ENCODE assay signal across 24 mouse cellular contexts in the genomic region with DNA sequence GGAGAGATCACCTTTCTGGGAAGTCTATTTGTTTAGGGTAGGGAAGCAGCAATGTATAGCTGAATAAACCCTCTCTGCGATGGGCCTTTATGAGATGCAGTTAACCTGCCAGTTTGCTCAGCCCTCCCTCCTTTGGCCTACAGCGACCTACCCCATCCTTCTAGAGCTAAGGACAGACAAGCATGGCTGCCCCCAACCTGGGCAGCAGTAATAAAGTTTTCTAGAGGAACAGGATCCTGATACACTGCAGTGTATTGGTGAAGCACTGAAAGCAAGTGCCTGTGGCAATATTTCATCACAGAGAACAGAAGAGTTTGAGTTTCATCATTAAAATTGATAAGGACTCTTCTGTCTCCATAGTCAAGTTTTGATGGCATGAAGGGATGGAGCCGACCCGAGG.
A peak's percentile ranks its signal among the peaks of the same experiment; 100 is the strongest.
DNase-seq lines count a peak whose midpoint lies in the region; ATAC-seq and TF ChIP-seq lines count a peak whose summit lies in the region.
"Had no signal": no experiment of that assay in that cellular context is flagged by ENCODE, and none has a peak within 500 bp of the region (broad histone marks: within the 10 kb centered on the region; RNA-seq: fewer than 3 reads in every experiment).

No protein-coding gene starts in this region.

- TF ChIP-seq POLR2A in heart, adult 2 months (IDR thresholded peaks at IDR 0.05; ENCODE audit: insufficient read depth, low read depth, low read length), result no peak

- H3K4me3 ChIP-seq in heart, adult 2 months, result no peak overlapping the region
- no peak overlapping the region for H3K4me3 ChIP-seq in kidney, embryonic 15.5 days (replicated peaks)
- no peak overlapping the region for H3K4me3 ChIP-seq in midbrain, embryonic 11.5 days (ENCODE audit: low read depth, low read length)
- no peak overlapping the region for H3K4me3 ChIP-seq in midbrain, embryonic 10.5 days
- H3K4me3 ChIP-seq: embryonic facial prominence, embryonic 10.5 days; embryonic facial prominence, embryonic 12.5 days; forebrain, embryonic 13.5 days; forebrain, embryonic 15.5 days had no signal

- H3K27ac ChIP-seq in heart, adult 2 months, result no peak overlapping the region
- H3K27ac ChIP-seq in kidney, embryonic 15.5 days, result no peak overlapping the region
- no peak overlapping the region for H3K27ac ChIP-seq in midbrain, embryonic 11.5 days (ENCODE audit: low read depth, low read length)
- H3K27ac ChIP-seq in midbrain, embryonic 10.5 days (replicated peaks), result no peak overlapping the region
- H3K27ac ChIP-seq: embryonic facial prominence, embryonic 10.5 days; embryonic facial prominence, embryonic 12.5 days; forebrain, embryonic 13.5 days; forebrain, embryonic 15.5 days had no signal

- H3K9me3 ChIP-seq in kidney, embryonic 15.5 days (replicated peaks), result no peaks in the 10 kb centered on the region
- H3K9me3 ChIP-seq in midbrain, embryonic 11.5 days (ENCODE audit: control insufficient read depth, low read length), result no peaks in the 10 kb centered on the region
- H3K9me3 ChIP-seq in midbrain, embryonic 10.5 days (replicated peaks), result no peaks in the 10 kb centered on the region
- H3K9me3 ChIP-seq: embryonic facial prominence, embryonic 10.5 days; embryonic facial prominence, embryonic 12.5 days; forebrain, embryonic 13.5 days; forebrain, embryonic 15.5 days; G1E had no signal

- TF ChIP-seq EP300 in heart, adult 2 months (IDR thresholded peaks at IDR 0.05; ENCODE audit: insufficient read depth, low read depth, low read length), result no peak

- WGBS in heart, adult 2 months, result 95% methylated on average over 4 of the region's 4 CpGs
- WGBS in kidney, embryonic 15.5 days, result 37% methylated on average over 4 of the region's 4 CpGs
- 90% methylated on average over 4 of the region's 4 CpGs for WGBS in midbrain, embryonic 11.5 days
- 88% methylated on average over 4 of the region's 4 CpGs for WGBS in midbrain, embryonic 10.5 days

- H3K79me2 ChIP-seq in heart, adult 2 months (replicated peaks; ENCODE audit: control insufficient read depth, insufficient read depth, low read length), result peaks cover 3% of the 10 kb centered on the region

- H3K4me2 ChIP-seq in kidney, embryonic 15.5 days, result no peak overlapping the region
- H3K4me2 ChIP-seq in midbrain, embryonic 11.5 days, result no peak overlapping the region
- H3K4me2 ChIP-seq: embryonic facial prominence, embryonic 12.5 days; forebrain, embryonic 13.5 days; forebrain, embryonic 15.5 days had no signal

- no peak for TF ChIP-seq CTCF in heart, adult 2 months (IDR thresholded peaks at IDR 0.05)

- H3K36me3 ChIP-seq in heart, adult 2 months (ENCODE audit: control insufficient read depth, insufficient read depth, low read length), result peaks cover 16% of the 10 kb centered on the region; the same call in 1 of the 2 replicates
- H3K36me3 ChIP-seq in kidney, embryonic 15.5 days, result peaks cover 5% of the 10 kb centered on the region; the same call in 1 of the 2 replicates
- no peaks in the 10 kb centered on the region for H3K36me3 ChIP-seq in midbrain, embryonic 11.5 days (ENCODE audit: control insufficient read depth, insufficient read depth, low read length)
- peaks cover 27% of the 10 kb centered on the region for H3K36me3 ChIP-seq in midbrain, embryonic 10.5 days

- peak; percentile 71 for DNase-seq in heart, adult 11 months
- DNase-seq in heart, adult 2 months, result no peak
- DNase-seq in kidney, adult 9 months, result no peak
- peak; percentile 67 for DNase-seq in midbrain, embryonic 11.5 days (ENCODE audit: low spot score, missing footprints)
- DNase-seq in midbrain, embryonic 10.5 days (ENCODE audit: low spot score), result no peak
- DNase-seq: adrenal gland, adult 8-10 months; adrenal gland, postnatal 14 days; adrenal gland, postnatal 36 days; B cell, adult 2 months; cerebellum, adult 11-12 months; cerebellum, adult 2 months; cerebellum, adult 9-10 months; cerebellum, postnatal 10 days; cerebellum, postnatal 25 days had no signal

- H3K9ac ChIP-seq in heart, adult 2 months (ENCODE audit: low read depth, low read length), result no peak overlapping the region
- H3K9ac ChIP-seq in kidney, embryonic 15.5 days, result no peak overlapping the region
- no peak overlapping the region for H3K9ac ChIP-seq in midbrain, embryonic 11.5 days (ENCODE audit: low read length)
- H3K9ac ChIP-seq: embryonic facial prominence, embryonic 12.5 days; forebrain, embryonic 13.5 days; forebrain, embryonic 15.5 days had no signal

- peak; percentile 60 for ATAC-seq in kidney, embryonic 15.5 days (replicated peaks; ENCODE audit: low FRiP score)
- no peak for ATAC-seq in midbrain, embryonic 11.5 days (ENCODE audit: low FRiP score)
- ATAC-seq: activated CD4-positive, CD25-positive, alpha-beta regulatory T cell, adult 4 months; CD4-positive, CD25-positive, alpha-beta regulatory T cell, adult 4 months; forebrain, embryonic 13.5 days; forebrain, embryonic 15.5 days; Patski had no signal

- no peaks in the 10 kb centered on the region for H3K27me3 ChIP-seq in heart, adult 2 months (ENCODE audit: control insufficient read depth, insufficient read depth, low read length)
- no peaks in the 10 kb centered on the region for H3K27me3 ChIP-seq in kidney, embryonic 15.5 days
- H3K27me3 ChIP-seq in midbrain, embryonic 11.5 days (ENCODE audit: control insufficient read depth, insufficient read depth, low read length), result no peaks in the 10 kb centered on the region
- no peaks in the 10 kb centered on the region for H3K27me3 ChIP-seq in midbrain, embryonic 10.5 days (ENCODE audit: low read depth, poor library complexity, severe bottlenecking)
- H3K27me3 ChIP-seq: CH12.LX; embryonic facial prominence, embryonic 12.5 days; forebrain, embryonic 13.5 days; forebrain, embryonic 15.5 days; Patski had no signal

- peaks cover 25% of the 10 kb centered on the region for H3K4me1 ChIP-seq in heart, adult 2 months (ENCODE audit: control insufficient read depth, insufficient read depth, low read length)
- peaks cover 31% of the 10 kb centered on the region for H3K4me1 ChIP-seq in kidney, embryonic 15.5 days
- no peaks in the 10 kb centered on the region for H3K4me1 ChIP-seq in midbrain, embryonic 11.5 days (ENCODE audit: control insufficient read depth, insufficient read depth, low read length)
- H3K4me1 ChIP-seq in midbrain, embryonic 10.5 days, result no peaks in the 10 kb centered on the region
- H3K4me1 ChIP-seq: forebrain, embryonic 13.5 days; forebrain, embryonic 15.5 days had no signal

- intact Hi-C loops in heart, adult 2 months (cut with DNase I), result no loop called here

Comparison
In these comparisons a context has a peak if more than half of its experiments do, and no peak if none do; other contexts are left out.
1. DNase-seq: peak in heart, adult 11 months (single experiment) and midbrain, embryonic 11.5 days (single experiment); none in heart, adult 2 months (0 of 2), kidney, adult 9 months (single experiment) and midbrain, embryonic 10.5 days (single experiment).